Comparison of ENCODE assay signal across 7 mouse cellular contexts in the genomic region with DNA sequence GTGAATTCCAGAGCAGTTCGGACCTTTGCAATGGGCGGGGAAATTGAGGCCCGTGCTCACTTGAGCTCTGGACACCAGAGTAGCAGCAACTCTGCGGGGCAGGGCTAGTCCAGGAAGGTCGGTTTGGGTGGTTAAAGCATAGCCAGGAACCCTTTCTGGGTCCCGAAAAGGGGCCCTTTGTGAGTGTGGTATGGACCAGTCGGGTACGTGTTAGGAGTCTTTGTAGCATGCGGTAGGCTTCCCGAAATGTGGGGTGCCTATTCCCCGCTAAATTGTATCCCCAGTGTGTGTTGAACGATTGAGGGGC. TPM values are rescaled to one million over a fixed set of nuclear protein-coding genes. Genes with fewer than 3 reads are reported as not detected.
DNase-seq lines count a peak whose midpoint lies in the region; ATAC-seq and TF ChIP-seq lines count a peak whose summit lies in the region.

No protein-coding gene starts in this region.

- peaks cover 10% of the 10 kb centered on the region for H3K4me1 ChIP-seq in thymus, adult 2 months (replicated peaks; ENCODE audit: control insufficient read depth, insufficient read depth, low read length)
- H3K4me1 ChIP-seq in forebrain, embryonic 12.5 days: peaks cover 14% of the 10 kb centered on the region
- H3K4me1 ChIP-seq in liver, embryonic 11.5 days (replicated peaks; ENCODE audit: control insufficient read depth, insufficient read depth, low read length): peaks cover 12% of the 10 kb centered on the region

- no peaks in the 10 kb centered on the region for H3K36me3 ChIP-seq in thymus, adult 2 months (ENCODE audit: control insufficient read depth, insufficient read depth, low read length)
- H3K36me3 ChIP-seq in forebrain, embryonic 12.5 days (replicated peaks): peaks cover 23% of the 10 kb centered on the region
- H3K36me3 ChIP-seq in liver, embryonic 11.5 days (ENCODE audit: control insufficient read depth, insufficient read depth, low read length): peaks cover 16% of the 10 kb centered on the region

- no peak for TF ChIP-seq CTCF in thymus, adult 2 months (IDR thresholded peaks at IDR 0.05; ENCODE audit: borderline replicate concordance, control insufficient read depth, extremely low read depth, insufficient read depth, low read length, poor library complexity)

- 2% methylated on average over 12 of the region's 12 CpGs for WGBS in thymus, adult 2 months
- under 1% methylated on average over 12 of the region's 12 CpGs for WGBS in forebrain, embryonic 12.5 days
- WGBS in liver, embryonic 11.5 days: 1% methylated on average over 12 of the region's 12 CpGs

- no peak overlapping the region for H3K27ac ChIP-seq in thymus, adult 2 months (ENCODE audit: control insufficient read depth, insufficient read depth, low read length)
- peak overlapping the region; percentile 73; the same call in 1 of the 2 replicates for H3K27ac ChIP-seq in forebrain, embryonic 12.5 days
- peak overlapping the region; percentile 88 for H3K27ac ChIP-seq in liver, embryonic 11.5 days (ENCODE audit: low read depth, low read length)

- peak overlapping the region; percentile 52 for H3K4me3 ChIP-seq in thymus, adult 2 months (ENCODE audit: control insufficient read depth, insufficient read depth, low read length)
- H3K4me3 ChIP-seq in forebrain, embryonic 12.5 days (replicated peaks): peak overlapping the region; percentile 68
- H3K4me3 ChIP-seq in liver, embryonic 11.5 days (ENCODE audit: low read depth, low read length): peak overlapping the region; percentile 72

- H3K4me2 ChIP-seq in forebrain, embryonic 12.5 days: peak overlapping the region; percentile 83
- H3K4me2 ChIP-seq in liver, embryonic 11.5 days: peak overlapping the region; percentile 95

- no peak for DNase-seq in thymus, adult 2 months
- DNase-seq in thymus, postnatal 0 days (ENCODE audit: low spot score): no peak
- no peak for DNase-seq in liver, embryonic 11.5 days (ENCODE audit: low spot score)
- no peak for DNase-seq in cerebellum, adult 8-10 months
- no peak for DNase-seq in right cerebral cortex, postnatal 25 days
- no peak for DNase-seq in cerebellum, postnatal 25 days

- H3K9me3 ChIP-seq in forebrain, embryonic 12.5 days: no peaks in the 10 kb centered on the region
- no peaks in the 10 kb centered on the region for H3K9me3 ChIP-seq in liver, embryonic 11.5 days (ENCODE audit: control insufficient read depth, low read length)

- peak overlapping the region; percentile 80 for H3K9ac ChIP-seq in forebrain, embryonic 12.5 days
- peak overlapping the region; percentile 82 for H3K9ac ChIP-seq in liver, embryonic 11.5 days (ENCODE audit: low read depth, low read length)

- TF ChIP-seq POLR2A in thymus, adult 2 months (IDR thresholded peaks at IDR 0.05; ENCODE audit: control insufficient read depth, extremely low read depth, insufficient read depth, low read length, poor library complexity): no peak

- H3K27me3 ChIP-seq in thymus, adult 2 months (ENCODE audit: control insufficient read depth, insufficient read depth, low read length): no peaks in the 10 kb centered on the region
- H3K27me3 ChIP-seq in forebrain, embryonic 12.5 days: no peaks in the 10 kb centered on the region
- H3K27me3 ChIP-seq in liver, embryonic 11.5 days (replicated peaks; ENCODE audit: control insufficient read depth, insufficient read depth, low read length): no peaks in the 10 kb centered on the region

- ATAC-seq in forebrain, embryonic 12.5 days (ENCODE audit: low FRiP score): no peak
- no peak for ATAC-seq in liver, embryonic 11.5 days (replicated peaks; ENCODE audit: low FRiP score)

RNA-seq across cellular contexts. Expression of gene Chaf1a, which starts 0.6 kb away (rescaled TPM):
- polyA plus RNA-seq in thymus, adult 2 months (2012; rRNA removed): 16.9 and 21.4 TPM in 2 replicates
- polyA plus RNA-seq in thymus, postnatal 0 days (2015; fragmentation: Nextera tagmentation; extraction: Ambion mirVana): 18.0 and 18.5 TPM in 2 replicates
- 39.1 and 43.4 TPM in 2 replicates for polyA plus RNA-seq in forebrain, embryonic 12.5 days (2016; fragmentation: Nextera tagmentation; extraction: Ambion mirVana)
- polyA plus RNA-seq in liver, embryonic 11.5 days (2014; fragmentation: Nextera tagmentation; extraction: Ambion mirVana): 32.0 and 32.6 TPM in 2 replicates

RNA-seq across cellular contexts. Expression of gene Sh3gl1, which starts 4.4 kb away (rescaled TPM):
- 216 and 248 TPM in 2 replicates for polyA plus RNA-seq in thymus, adult 2 months (2012; rRNA removed)
- 117 and 129 TPM in 2 replicates for polyA plus RNA-seq in thymus, postnatal 0 days (2015; fragmentation: Nextera tagmentation; extraction: Ambion mirVana)
- 130 and 135 TPM in 2 replicates for polyA plus RNA-seq in forebrain, embryonic 12.5 days (2016; fragmentation: Nextera tagmentation; extraction: Ambion mirVana)
- 96.4 and 99.1 TPM in 2 replicates for polyA plus RNA-seq in liver, embryonic 11.5 days (2014; fragmentation: Nextera tagmentation; extraction: Ambion mirVana)

RNA-seq across cellular contexts. Expression of gene Ubxn6, which starts 34.0 kb away (rescaled TPM):
- 76.7 and 93.1 TPM in 2 replicates for polyA plus RNA-seq in thymus, adult 2 months (2012; rRNA removed)
- 38.7 and 39.9 TPM in 2 replicates for polyA plus RNA-seq in thymus, postnatal 0 days (2015; fragmentation: Nextera tagmentation; extraction: Ambion mirVana)
- 49.7 and 50.8 TPM in 2 replicates for polyA plus RNA-seq in forebrain, embryonic 12.5 days (2016; fragmentation: Nextera tagmentation; extraction: Ambion mirVana)
- polyA plus RNA-seq in liver, embryonic 11.5 days (2014; fragmentation: Nextera tagmentation; extraction: Ambion mirVana): 23.1 and 25.7 TPM in 2 replicates

RNA-seq across cellular contexts. Expression of gene Mpnd, which starts 35.3 kb away (rescaled TPM):
- 180 and 188 TPM in 2 replicates for polyA plus RNA-seq in thymus, adult 2 months (2012; rRNA removed)
- polyA plus RNA-seq in thymus, postnatal 0 days (2015; fragmentation: Nextera tagmentation; extraction: Ambion mirVana): 65.7 and 65.9 TPM in 2 replicates
- polyA plus RNA-seq in forebrain, embryonic 12.5 days (2016; fragmentation: Nextera tagmentation; extraction: Ambion mirVana): 184 and 186 TPM in 2 replicates
- polyA plus RNA-seq in liver, embryonic 11.5 days (2014; fragmentation: Nextera tagmentation; extraction: Ambion mirVana): 42.5 and 47.9 TPM in 2 replicates

RNA-seq across cellular contexts. Expression of gene Stap2, which starts 35.4 kb away (rescaled TPM):
- polyA plus RNA-seq in thymus, adult 2 months (2012; rRNA removed): 16.4 and 22.2 TPM in 2 replicates
- polyA plus RNA-seq in thymus, postnatal 0 days (2015; fragmentation: Nextera tagmentation; extraction: Ambion mirVana): 17.6 and 18.0 TPM in 2 replicates
- polyA plus RNA-seq in forebrain, embryonic 12.5 days (2016; fragmentation: Nextera tagmentation; extraction: Ambion mirVana): 4.2 and 4.6 TPM in 2 replicates
- polyA plus RNA-seq in liver, embryonic 11.5 days (2014; fragmentation: Nextera tagmentation; extraction: Ambion mirVana): 3.4 and 3.5 TPM in 2 replicates
